Mouse (Mus musculus) activated CD4-positive, CD25-positive, alpha-beta regulatory T cell, adult 9 weeks (primary cell): ENCODE measurements around the gene Olfr1395. TPM values are rescaled to one million over a fixed set of nuclear protein-coding genes. Genes with fewer than 3 reads are reported as not detected.

Experiments used
- polyA plus RNA-seq: library from polyadenylated mRNA; unstranded; fragments of 100-300 nt; shearing (Covaris generic); gene quantifications from one replicate; pipeline ENCODE4 v1.2.1, GENCODE M21; 2017

Olfr1395 gene
- not detected for polyA plus RNA-seq

DNA sequence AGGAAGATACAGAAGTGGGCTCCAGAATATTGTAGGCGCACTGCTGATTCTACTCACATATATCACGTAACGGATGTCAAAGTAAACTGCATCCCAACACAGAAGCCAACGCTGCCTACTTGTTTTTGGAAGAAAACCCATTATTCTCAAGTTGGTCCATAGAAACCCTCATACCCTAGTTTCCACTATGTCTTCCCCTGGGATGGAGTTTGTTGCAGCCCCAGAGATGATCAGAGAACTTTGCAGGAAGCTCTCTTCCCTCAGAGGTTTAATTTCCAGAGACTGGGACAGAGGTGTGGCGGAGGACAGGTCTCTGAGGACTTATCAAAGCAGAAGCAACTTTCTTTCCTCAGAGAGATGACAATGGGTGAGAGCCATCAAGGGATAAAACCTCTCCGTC is at the start of gene Olfr1395:
Gene Olfr1395, plus strand, starts transcription at position 301 of the 400 bp plus-strand sequence.

DNA sequence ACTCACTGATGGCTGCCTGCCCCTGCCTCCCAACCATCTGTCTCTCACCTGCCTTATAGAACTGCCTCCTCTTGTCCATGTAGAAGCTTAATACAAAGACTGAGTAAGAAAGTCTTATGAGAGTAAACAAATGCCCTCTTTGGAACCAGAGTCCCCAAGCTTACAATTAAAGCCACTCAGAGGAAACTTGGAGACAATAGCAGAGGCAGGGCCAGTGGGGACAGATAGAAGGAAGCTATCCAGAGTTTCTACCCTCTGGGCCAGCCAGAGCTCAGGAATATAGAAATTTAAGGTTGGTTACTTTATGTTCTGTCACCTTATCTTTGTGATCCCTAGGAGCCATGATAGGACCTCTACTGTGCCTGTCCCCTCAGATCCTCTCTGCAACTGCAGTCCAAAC is 27.3 kb upstream of the Olfr1395 start, which contains the start of gene Olfr1396:
Gene Olfr1396, minus strand, starts transcription at position 101 of the 400 bp plus-strand sequence.

DNA sequence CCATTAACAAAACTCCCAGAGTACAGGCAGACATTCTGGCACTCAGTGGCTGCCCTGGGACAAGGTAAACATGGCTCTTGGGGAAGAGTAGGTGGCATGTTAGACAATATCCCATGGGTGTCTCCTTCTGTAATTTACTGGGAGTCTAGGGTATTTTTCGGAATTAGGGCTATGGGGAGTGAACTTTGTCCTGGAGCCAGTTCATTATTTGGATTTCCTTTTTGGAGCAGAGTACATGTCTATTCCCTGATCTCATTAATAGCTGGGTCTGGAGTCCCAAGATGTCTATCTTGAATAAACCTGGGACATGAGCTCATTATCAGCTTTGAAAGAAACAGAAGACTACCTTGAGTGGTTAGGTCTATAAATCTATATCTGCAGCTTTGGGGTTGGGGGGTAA is 12.0 kb downstream of the Olfr1395 start, which contains the start of gene Olfr1394:
Gene Olfr1394, plus strand, starts transcription at position 301 of the 400 bp plus-strand sequence.

DNA sequence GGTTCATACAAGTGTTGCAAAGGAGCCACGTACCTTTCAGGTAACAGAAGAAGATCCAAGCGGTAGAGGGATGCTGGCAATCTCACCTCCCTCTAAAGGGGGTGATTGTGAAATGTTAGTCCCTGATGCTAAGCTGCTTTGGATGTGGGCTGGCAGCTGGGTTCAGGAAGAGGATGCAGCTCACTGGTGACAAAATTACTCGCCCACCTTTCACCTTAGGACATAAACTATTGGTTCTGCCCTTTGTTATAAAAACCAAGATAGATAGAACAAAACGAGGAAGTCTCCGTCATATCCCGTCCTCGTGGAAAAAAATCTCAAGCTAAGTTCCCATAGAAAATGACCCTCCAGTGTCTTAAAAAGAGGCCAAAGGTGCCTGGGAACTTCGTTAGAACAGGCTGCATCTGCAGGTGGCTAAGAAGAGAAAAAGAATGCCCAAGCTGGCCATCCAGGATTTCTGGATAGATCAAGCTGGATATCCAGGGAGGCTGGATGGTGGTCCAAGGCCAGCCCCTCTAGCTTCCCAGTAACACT is 44.9 kb downstream of the Olfr1395 start, which contains the start of gene Btnl9:
Gene Btnl9, minus strand, starts transcription at position 205 of the 534 bp plus-strand sequence.

Other genes with a start within 250 kb of the Olfr1395 start
- gene Gm5431, start 240.1 kb upstream of the Olfr1395 start, polyA plus RNA-seq = 1.7 TPM
- 280 TPM for gene Psme2b, start 196.1 kb upstream of the Olfr1395 start, polyA plus RNA-seq
- gene Olfr56, start 163.4 kb upstream of the Olfr1395 start, polyA plus RNA-seq = 0.68 TPM
- gene 9930111J21Rik1, start 162.9 kb upstream of the Olfr1395 start, polyA plus RNA-seq = 291 TPM
- gene Gm12185, start 150.0 kb upstream of the Olfr1395 start, polyA plus RNA-seq = 10.5 TPM
- gene Tgtp1, start 148.1 kb upstream of the Olfr1395 start, polyA plus RNA-seq = 270 TPM
- 168 TPM for gene 9930111J21Rik2, start 91.0 kb upstream of the Olfr1395 start, polyA plus RNA-seq
- gene Tgtp2, start 78.1 kb upstream of the Olfr1395 start, polyA plus RNA-seq = 375 TPM
- gene Ifi47, start 65.7 kb upstream of the Olfr1395 start, polyA plus RNA-seq = 613 TPM
- gene Olfr1396, start 27.4 kb upstream of the Olfr1395 start, polyA plus RNA-seq = not detected
- not detected for gene Olfr1394, start 12.1 kb downstream of the Olfr1395 start, polyA plus RNA-seq
- not detected for gene Btnl9, start 44.9 kb downstream of the Olfr1395 start, polyA plus RNA-seq
- gene Zfp62, start 61.0 kb downstream of the Olfr1395 start, polyA plus RNA-seq = 78.7 TPM
- 128 TPM for gene Mgat1, start 101.9 kb downstream of the Olfr1395 start, polyA plus RNA-seq
- gene Olfr1393, start 136.0 kb downstream of the Olfr1395 start, polyA plus RNA-seq = not detected
- not detected for gene Olfr1392, start 143.0 kb downstream of the Olfr1395 start, polyA plus RNA-seq
- not detected for gene Olfr10, start 162.5 kb downstream of the Olfr1395 start, polyA plus RNA-seq
- gene Olfr1391, start 180.5 kb downstream of the Olfr1395 start, polyA plus RNA-seq = not detected
- not detected for gene Olfr1390, start 192.9 kb downstream of the Olfr1395 start, polyA plus RNA-seq